Mouse (Mus musculus): ENCODE data around the gene Pgbd5.

DNA sequence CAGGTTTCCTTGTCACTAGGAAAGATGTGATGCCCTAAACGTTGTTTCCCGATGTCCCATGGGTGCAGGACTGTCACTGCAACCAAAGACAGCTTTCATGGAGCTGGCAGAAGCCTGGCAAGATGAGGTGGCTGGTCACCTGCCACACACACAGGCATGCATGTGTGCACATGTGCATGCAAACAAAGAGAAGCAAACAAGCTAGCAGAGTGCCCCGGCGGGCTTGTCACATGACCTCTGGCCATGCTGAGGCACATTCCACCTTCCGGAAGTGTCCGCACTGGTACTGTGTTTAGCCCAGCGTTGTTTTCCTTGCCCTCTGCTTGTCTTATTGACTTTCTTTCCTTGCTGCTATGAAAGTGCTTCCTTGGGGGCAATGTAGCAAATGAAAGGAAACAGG, 111.2 kb downstream of the Pgbd5 start:
- TF ChIP-seq POLR2A (IDR thresholded peaks at IDR 0.05; ENCODE audit: extremely low read depth, insufficient read depth, low read length) (no peak), CTCF (IDR thresholded peaks at IDR 0.05; ENCODE audit: extremely low read depth, insufficient read depth, low read length) (no peak)
